Mouse (Mus musculus) kidney, postnatal 25 days (tissue): Measurements from ENCODE around the gene Rasgrp2.

ENCODE experiments used
- DNase-seq, 2 experiments: peaks; one replicate each; pipeline ENCODE4 v3.0.0; 2021; ENCODE audit warnings: mixed read lengths in 2 of 2

The Rasgrp2 gene

GRCm38 (mm10) chr19:6383470-6383869 lies 15.7 kb upstream of the Rasgrp2 start:
- no peak for DNase-seq

- peak; percentile 72 to 80 for DNase-seq
Observed at GRCm38 (mm10) chr19:6384128-6384527, 15.0 kb upstream of the Rasgrp2 start, which contains the start of gene Pygm. Gene Pygm (plus strand): TSS chr19:6384399.

DNA sequence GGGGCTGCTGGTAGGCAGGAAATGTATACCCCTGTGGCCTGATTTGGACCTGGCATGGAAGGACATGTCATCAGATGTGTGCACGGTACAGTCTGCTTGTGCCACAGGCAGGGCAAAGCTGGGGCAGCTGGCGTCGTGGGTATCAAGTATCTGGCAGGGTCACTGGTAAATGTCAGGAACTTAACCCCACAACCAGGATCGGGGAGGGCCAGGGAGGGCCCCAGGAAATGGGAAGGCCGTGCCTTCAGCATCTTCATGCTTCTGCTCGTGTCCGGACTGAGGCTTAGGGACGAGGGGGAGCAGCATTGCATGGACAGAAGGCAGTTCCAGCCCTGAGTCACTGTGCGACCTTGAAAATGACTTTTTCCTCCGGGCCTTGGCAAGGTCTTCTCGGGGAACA lies 14.2 kb upstream of the Rasgrp2 start:
- DNase-seq: no peak

- DNase-seq: no peak
Observed at GRCm38 (mm10) chr19:6385419-6385818, 13.7 kb upstream of the Rasgrp2 start.

DNA sequence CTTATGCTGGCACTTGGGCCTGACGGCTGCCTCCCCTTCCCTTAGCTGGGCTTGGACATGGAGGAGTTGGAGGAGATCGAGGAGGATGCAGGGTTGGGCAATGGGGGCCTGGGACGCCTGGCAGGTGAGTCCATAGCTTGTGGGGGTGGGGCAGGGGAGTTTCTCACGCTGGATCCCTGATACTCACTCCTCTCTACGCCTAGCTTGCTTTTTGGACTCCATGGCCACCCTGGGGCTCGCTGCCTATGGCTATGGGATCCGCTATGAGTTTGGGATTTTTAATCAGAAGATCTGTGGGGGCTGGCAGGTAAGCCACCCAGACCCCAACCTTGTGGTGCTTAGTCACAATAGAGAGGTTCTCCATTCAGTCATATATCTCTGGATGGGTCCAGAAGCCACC lies 13.3 kb upstream of the Rasgrp2 start:
- DNase-seq: no peak

- no peak for DNase-seq
Observed at GRCm38 (mm10) chr19:6386234-6386633, 12.9 kb upstream of the Rasgrp2 start.

- no peak for DNase-seq
Observed at GRCm38 (mm10) chr19:6388006-6388405, 11.1 kb upstream of the Rasgrp2 start.

- no peak for DNase-seq
Observed at GRCm38 (mm10) chr19:6389803-6390202, 9.3 kb upstream of the Rasgrp2 start.

- DNase-seq: no peak
Observed at GRCm38 (mm10) chr19:6390251-6390650, 8.9 kb upstream of the Rasgrp2 start.

- DNase-seq: peak in 1 of 2 experiments; percentile 36
Observed at GRCm38 (mm10) chr19:6392743-6393393, 6.3 kb upstream of the Rasgrp2 start.

GRCm38 (mm10) chr19:6393637-6394036 lies 5.5 kb upstream of the Rasgrp2 start:
- DNase-seq: peak in 1 of 2 experiments; percentile 28

- no peak for DNase-seq
Observed at GRCm38 (mm10) chr19:6396237-6396636, 2.9 kb upstream of the Rasgrp2 start.

- peak; percentile 36 to 53 for DNase-seq
Observed at GRCm38 (mm10) chr19:6397582-6398249, 1.4 kb upstream of the Rasgrp2 start.

DNA sequence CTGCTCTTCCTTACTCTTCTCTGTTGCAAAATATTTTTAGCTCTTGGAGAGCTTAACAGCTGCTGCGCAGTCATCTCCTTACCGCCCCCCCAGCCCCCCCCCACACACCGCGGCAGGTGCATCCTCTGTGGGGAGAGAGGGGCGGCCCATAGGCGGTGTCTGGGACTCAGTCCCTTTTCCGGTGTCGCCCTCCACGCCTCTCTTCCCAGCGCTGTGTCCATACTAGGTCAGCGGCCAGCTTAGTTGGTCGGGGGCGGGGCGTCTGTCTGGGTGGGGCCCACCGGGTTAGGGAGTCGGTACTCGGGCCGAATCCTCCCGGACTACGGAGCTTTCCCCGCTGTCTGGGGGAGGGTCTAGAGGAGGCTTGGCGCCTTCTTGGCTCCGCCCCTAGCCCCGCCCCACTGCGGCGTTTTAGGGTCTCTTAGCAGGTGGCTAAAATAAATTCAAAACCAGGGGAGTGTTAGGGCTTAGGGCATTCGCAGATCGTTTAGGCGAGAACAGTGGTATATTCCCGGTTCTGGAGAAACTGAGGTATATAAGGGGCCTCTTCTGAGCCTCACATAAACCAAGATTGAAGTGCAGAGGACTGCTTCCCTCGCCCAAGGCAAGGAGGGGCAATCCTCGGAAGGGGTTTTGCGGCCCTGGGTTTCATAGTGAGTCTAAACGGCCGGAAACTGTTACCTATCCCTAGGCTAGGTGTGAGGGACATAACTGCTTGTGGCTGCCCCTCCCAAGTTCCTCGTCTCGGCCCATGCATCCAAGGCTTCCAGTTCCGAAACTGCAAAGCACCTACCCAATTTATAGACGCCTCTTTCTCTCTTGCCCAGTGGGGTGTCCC lies 474 bp upstream of the Rasgrp2 start:
- peak; percentile 79 to 89 for DNase-seq

DNA sequence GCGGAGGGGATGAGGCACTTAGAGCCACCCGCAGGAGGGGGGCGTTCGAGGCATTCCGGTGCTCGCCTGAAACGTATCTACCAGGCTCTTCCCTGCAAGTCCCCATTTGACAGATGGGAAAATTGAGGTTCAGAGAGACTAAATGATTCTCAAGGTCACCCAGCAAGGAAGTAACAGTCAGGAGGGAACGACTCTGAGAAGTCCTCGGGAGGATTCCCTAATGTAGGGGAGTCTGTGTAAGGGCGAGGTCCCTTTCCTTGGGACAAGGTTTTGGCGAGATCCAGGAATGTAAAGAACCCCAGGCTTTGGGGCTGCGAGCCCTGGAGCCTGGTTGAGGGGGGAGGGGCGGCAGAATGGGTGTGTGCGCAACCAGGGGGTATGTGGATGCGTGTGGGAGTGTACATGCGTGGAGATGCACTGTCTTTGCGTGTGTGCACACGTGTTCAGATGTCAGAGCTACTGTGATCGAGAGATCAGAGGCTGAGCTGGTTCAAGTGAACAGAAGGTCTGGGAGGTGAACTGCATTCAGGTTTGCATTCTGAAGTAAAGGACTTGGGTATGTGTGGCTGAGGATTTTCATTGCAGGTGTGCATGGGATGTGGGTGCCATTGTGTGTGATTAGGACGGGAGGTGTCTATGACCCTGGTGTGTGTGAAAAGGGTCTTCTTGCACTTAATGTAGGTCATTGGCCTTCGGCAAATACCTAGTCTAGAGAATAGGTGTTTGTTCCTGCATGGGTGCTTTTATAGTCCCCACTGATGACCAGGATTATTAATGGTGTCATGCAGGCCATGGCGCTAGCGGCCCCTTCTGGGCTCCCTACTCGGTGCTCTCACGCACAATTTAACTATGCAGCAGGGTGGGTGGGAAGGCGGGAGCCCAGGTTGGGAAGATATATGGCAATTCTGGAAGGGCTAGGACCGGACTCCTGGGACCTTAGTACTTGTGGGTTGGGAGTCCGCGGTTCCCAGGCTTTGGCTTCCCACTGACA lies 1.3 kb downstream of the Rasgrp2 start:
- peak; percentile 21 to 53 for DNase-seq

GRCm38 (mm10) chr19:6401131-6401815 lies 2.1 kb downstream of the Rasgrp2 start:
- peak; percentile 84 to 86 for DNase-seq

DNA sequence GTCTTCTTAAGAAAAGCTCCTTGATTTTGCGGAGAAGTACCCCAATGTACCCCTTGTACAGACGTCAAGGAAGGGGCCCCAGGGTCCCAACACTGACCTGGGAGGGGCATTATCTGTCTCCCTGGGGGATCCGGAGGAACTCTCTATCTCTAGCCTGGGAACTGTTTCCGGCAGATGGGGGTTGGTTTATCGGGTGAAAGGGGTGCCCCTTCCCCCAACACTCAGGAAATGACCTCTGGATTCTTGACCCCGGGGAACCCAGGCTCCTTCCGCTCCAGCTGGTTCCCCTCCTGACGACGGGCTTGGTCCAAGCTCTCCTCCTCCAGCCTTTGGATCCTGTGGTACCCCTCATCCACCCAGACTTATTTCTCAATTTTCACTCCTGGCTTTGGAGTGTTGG lies 2.8 kb downstream of the Rasgrp2 start:
- peak; percentile 67 to 79 for DNase-seq

GRCm38 (mm10) chr19:6403869-6404268 lies 4.7 kb downstream of the Rasgrp2 start:
- DNase-seq: no peak

DNA sequence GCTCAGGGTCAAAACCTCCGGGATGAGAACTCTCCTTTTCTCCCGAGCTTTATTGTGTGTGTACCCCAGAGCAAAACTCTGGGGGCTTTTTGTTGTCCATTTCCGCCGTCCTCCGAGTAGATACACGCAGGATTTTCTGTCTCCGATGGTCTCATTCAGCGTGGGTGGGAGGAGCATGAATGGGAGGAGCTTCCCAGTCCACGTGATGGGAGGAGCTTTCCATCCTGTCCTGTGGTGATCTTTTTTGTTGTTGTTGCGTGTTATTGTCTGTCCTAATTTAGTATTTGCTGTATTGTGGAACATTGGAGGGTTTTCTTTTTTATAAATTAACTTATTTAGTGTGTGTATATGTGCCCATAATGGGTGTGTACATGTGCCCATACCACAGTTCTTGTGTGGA lies 6.3 kb downstream of the Rasgrp2 start:
- DNase-seq: no peak

- DNase-seq: no peak
Observed at GRCm38 (mm10) chr19:6407109-6407508, 8.0 kb downstream of the Rasgrp2 start.

DNA sequence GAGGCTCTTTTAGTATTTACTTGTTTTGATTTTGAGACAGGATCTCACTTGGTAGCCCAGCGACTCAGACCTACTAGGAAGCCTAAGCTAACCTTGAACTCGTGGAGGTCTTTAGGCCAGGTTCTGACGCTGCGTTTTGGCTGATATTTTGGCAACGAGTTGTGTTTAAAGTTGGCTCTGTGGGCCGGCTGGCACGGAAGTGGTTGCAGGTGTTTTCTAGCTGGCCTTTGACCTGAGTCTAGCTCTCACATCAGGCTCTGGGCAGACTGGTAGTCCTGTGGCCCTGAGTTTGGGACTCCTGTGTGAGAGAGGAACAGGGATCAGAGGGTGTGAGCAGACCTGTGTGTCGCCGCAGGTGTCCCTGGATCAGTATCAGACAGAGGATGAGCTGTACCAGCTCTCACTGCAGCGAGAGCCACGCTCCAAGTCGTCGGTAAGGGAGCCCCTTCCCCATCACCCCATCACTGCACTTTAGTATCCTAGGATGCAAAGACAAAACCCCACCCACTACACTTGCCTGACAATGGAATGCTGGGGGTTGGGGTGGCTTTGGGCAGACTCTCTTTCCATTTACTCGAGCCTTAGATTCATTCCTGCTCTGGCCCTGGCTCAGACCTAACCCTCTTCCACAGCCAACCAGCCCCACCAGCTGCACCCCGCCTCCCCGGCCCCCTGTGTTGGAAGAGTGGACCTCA lies 8.8 kb downstream of the Rasgrp2 start:
- no peak for DNase-seq
